Mouse (Mus musculus): Measurements from ENCODE around the gene Gria1. TPM values are rescaled to one million over a fixed set of nuclear protein-coding genes. Genes with fewer than 3 reads are reported as not detected.

Gene Gria1
- polyA plus RNA-seq, 1 experiment from 2014 or later, result 3.2 TPM

GRCm38 (mm10) chr11:57007790-57008189 is 3.4 kb upstream of the Gria1 start:
- H3K36me3 ChIP-seq (ENCODE audit: control insufficient read depth, insufficient read depth, low read length), result no peaks in the 10 kb centered on the region
- H3K9me3 ChIP-seq (ENCODE audit: control insufficient read depth, low read depth, low read length), result no peaks in the 10 kb centered on the region
- no peak overlapping the region for H3K4me3 ChIP-seq (ENCODE audit: low read depth, low read length)
- 63% methylated on average over 4 of the region's 4 CpGs for WGBS
- no peak overlapping the region for H3K27ac ChIP-seq (ENCODE audit: low read length)
- ATAC-seq (ENCODE audit: insufficient number of reproducible peaks, insufficient read depth, low FRiP score, low read depth), result no peak
- 0 out of 2 replicates have a peak, but pooled peaks cover 5% of the 10 kb centered on the region for H3K4me1 ChIP-seq (ENCODE audit: control insufficient read depth, insufficient read depth, low read length)
- H3K27me3 ChIP-seq (ENCODE audit: control insufficient read depth, insufficient read depth, low read length), result 0 out of 2 replicates have a peak, but pooled peaks cover 4% of the 10 kb centered on the region
- no peak overlapping the region for H3K9ac ChIP-seq (replicated peaks; ENCODE audit: low read depth, low read length)
- H3K4me2 ChIP-seq (replicated peaks; ENCODE audit: low read depth, low read length), result no peak overlapping the region

GRCm38 (mm10) chr11:57010611-57011010 is 576 bp upstream of the Gria1 start:
- H3K4me1 ChIP-seq (ENCODE audit: control insufficient read depth, insufficient read depth, low read length), result no peaks in the 10 kb centered on the region
- WGBS, result 77% methylated on average over 6 of the region's 6 CpGs

GRCm38 (mm10) chr11:57011691-57012039 is 478 bp downstream of the Gria1 start:
- 4% methylated on average over 11 of the region's 11 CpGs for WGBS
- 0 out of 2 replicates have a peak, but pooled peaks cover 4% of the 10 kb centered on the region for H3K27me3 ChIP-seq (ENCODE audit: control insufficient read depth, insufficient read depth, low read length)
- H3K9me3 ChIP-seq (ENCODE audit: control insufficient read depth, low read depth, low read length), result no peaks in the 10 kb centered on the region
- no peak overlapping the region for H3K27ac ChIP-seq (ENCODE audit: low read length)
- peak overlapping the region; percentile 11; the same call in 1 of the 2 replicates for H3K4me3 ChIP-seq (ENCODE audit: low read depth, low read length)
- no peaks in the 10 kb centered on the region for H3K36me3 ChIP-seq (ENCODE audit: control insufficient read depth, insufficient read depth, low read length)
- H3K9ac ChIP-seq (replicated peaks; ENCODE audit: low read depth, low read length), result no peak overlapping the region
- no peak for ATAC-seq (ENCODE audit: insufficient number of reproducible peaks, insufficient read depth, low FRiP score, low read depth)
- peak overlapping the region; percentile 33 for H3K4me2 ChIP-seq (replicated peaks; ENCODE audit: low read depth, low read length)
- H3K4me1 ChIP-seq (ENCODE audit: control insufficient read depth, insufficient read depth, low read length), result no peaks in the 10 kb centered on the region

More at GRCm38 (mm10) chr11:57010611-57011010, 576 bp upstream of the Gria1 start:
- ATAC-seq (ENCODE audit: insufficient number of reproducible peaks, insufficient read depth, low FRiP score, low read depth), result no peak
- Histone ChIP-seq H3K36me3 (ENCODE audit: control insufficient read depth, insufficient read depth, low read length) (no peaks in the 10 kb centered on the region), H3K27me3 (ENCODE audit: control insufficient read depth, insufficient read depth, low read length) (0 out of 2 replicates have a peak, but pooled peaks cover 4% of the 10 kb centered on the region), H3K4me2 (replicated peaks; ENCODE audit: low read depth, low read length) (no peak overlapping the region), H3K27ac (ENCODE audit: low read length) (no peak overlapping the region), H3K4me3 (ENCODE audit: low read depth, low read length) (no peak overlapping the region), H3K9me3 (ENCODE audit: control insufficient read depth, low read depth, low read length) (no peaks in the 10 kb centered on the region), H3K9ac (replicated peaks; ENCODE audit: low read depth, low read length) (no peak overlapping the region)

GRCm38 (mm10) chr11:57012287-57012921 is 1.2 kb downstream of the Gria1 start:
- ATAC-seq (ENCODE audit: insufficient number of reproducible peaks, insufficient read depth, low FRiP score, low read depth), result no peak
- no peak overlapping the region for H3K4me3 ChIP-seq (ENCODE audit: low read depth, low read length)
- H3K4me2 ChIP-seq (replicated peaks; ENCODE audit: low read depth, low read length), result peak overlapping the region; percentile 33
- H3K9ac ChIP-seq (replicated peaks; ENCODE audit: low read depth, low read length), result no peak overlapping the region
- 0 out of 2 replicates have a peak, but pooled peaks cover 4% of the 10 kb centered on the region for H3K27me3 ChIP-seq (ENCODE audit: control insufficient read depth, insufficient read depth, low read length)
- WGBS, result 30% methylated on average over 13 of the region's 13 CpGs
- H3K27ac ChIP-seq (ENCODE audit: low read length), result no peak overlapping the region
- H3K36me3 ChIP-seq (ENCODE audit: control insufficient read depth, insufficient read depth, low read length), result no peaks in the 10 kb centered on the region
- no peaks in the 10 kb centered on the region for H3K4me1 ChIP-seq (ENCODE audit: control insufficient read depth, insufficient read depth, low read length)
- no peaks in the 10 kb centered on the region for H3K9me3 ChIP-seq (ENCODE audit: control insufficient read depth, low read depth, low read length)

- H3K4me2 ChIP-seq (replicated peaks; ENCODE audit: low read depth, low read length), result no peak overlapping the region
- H3K27ac ChIP-seq (ENCODE audit: low read length), result no peak overlapping the region
- H3K9me3 ChIP-seq (ENCODE audit: control insufficient read depth, low read depth, low read length), result no peaks in the 10 kb centered on the region
- H3K4me3 ChIP-seq (ENCODE audit: low read depth, low read length), result no peak overlapping the region
- no peak overlapping the region for H3K9ac ChIP-seq (replicated peaks; ENCODE audit: low read depth, low read length)
- no peak for ATAC-seq (ENCODE audit: insufficient number of reproducible peaks, insufficient read depth, low FRiP score, low read depth)
- no peaks in the 10 kb centered on the region for H3K36me3 ChIP-seq (ENCODE audit: control insufficient read depth, insufficient read depth, low read length)
- 66% methylated on average over 9 of the region's 9 CpGs for WGBS
- H3K4me1 ChIP-seq (ENCODE audit: control insufficient read depth, insufficient read depth, low read length), result no peaks in the 10 kb centered on the region
- 0 out of 2 replicates have a peak, but pooled peaks cover 4% of the 10 kb centered on the region for H3K27me3 ChIP-seq (ENCODE audit: control insufficient read depth, insufficient read depth, low read length)
Observed at GRCm38 (mm10) chr11:57013464-57014190, 2.4 kb downstream of the Gria1 start.

- Histone ChIP-seq H3K4me3 (ENCODE audit: low read depth, low read length) (no peak overlapping the region), H3K27me3 (ENCODE audit: control insufficient read depth, insufficient read depth, low read length) (0 out of 2 replicates have a peak, but pooled peaks cover 4% of the 10 kb centered on the region), H3K27ac (ENCODE audit: low read length) (no peak overlapping the region), H3K9ac (replicated peaks; ENCODE audit: low read depth, low read length) (no peak overlapping the region), H3K9me3 (ENCODE audit: control insufficient read depth, low read depth, low read length) (no peaks in the 10 kb centered on the region), H3K36me3 (ENCODE audit: control insufficient read depth, insufficient read depth, low read length) (no peaks in the 10 kb centered on the region), H3K4me1 (ENCODE audit: control insufficient read depth, insufficient read depth, low read length) (no peaks in the 10 kb centered on the region), H3K4me2 (replicated peaks; ENCODE audit: low read depth, low read length) (no peak overlapping the region)
- no peak for ATAC-seq (ENCODE audit: insufficient number of reproducible peaks, insufficient read depth, low FRiP score, low read depth)
- WGBS, result 42% methylated on average over 6 of the region's 6 CpGs
Observed at GRCm38 (mm10) chr11:57014396-57014795, 3.2 kb downstream of the Gria1 start.

GRCm38 (mm10) chr11:57018536-57018935 is 7.3 kb downstream of the Gria1 start:
- no peak overlapping the region for H3K9ac ChIP-seq (replicated peaks; ENCODE audit: low read depth, low read length)
- H3K27me3 ChIP-seq (ENCODE audit: control insufficient read depth, insufficient read depth, low read length), result no peaks in the 10 kb centered on the region
- H3K4me2 ChIP-seq (replicated peaks; ENCODE audit: low read depth, low read length), result no peak overlapping the region
- H3K9me3 ChIP-seq (ENCODE audit: control insufficient read depth, low read depth, low read length), result no peaks in the 10 kb centered on the region
- WGBS, result 54% methylated on average over 4 of the region's 4 CpGs
- no peaks in the 10 kb centered on the region for H3K4me1 ChIP-seq (ENCODE audit: control insufficient read depth, insufficient read depth, low read length)
- no peak overlapping the region for H3K4me3 ChIP-seq (ENCODE audit: low read depth, low read length)
- H3K27ac ChIP-seq (ENCODE audit: low read length), result no peak overlapping the region
- H3K36me3 ChIP-seq (ENCODE audit: control insufficient read depth, insufficient read depth, low read length), result no peaks in the 10 kb centered on the region
- ATAC-seq (ENCODE audit: insufficient number of reproducible peaks, insufficient read depth, low FRiP score, low read depth), result no peak

GRCm38 (mm10) chr11:57022400-57022799 is 11.2 kb downstream of the Gria1 start:
- H3K27ac ChIP-seq (ENCODE audit: low read length), result no peak overlapping the region
- no peaks in the 10 kb centered on the region for H3K36me3 ChIP-seq (ENCODE audit: control insufficient read depth, insufficient read depth, low read length)
- WGBS, result 52% methylated on average over 4 of the region's 4 CpGs
- H3K4me3 ChIP-seq (ENCODE audit: low read depth, low read length), result no peak overlapping the region
- no peaks in the 10 kb centered on the region for H3K4me1 ChIP-seq (ENCODE audit: control insufficient read depth, insufficient read depth, low read length)
- H3K27me3 ChIP-seq (ENCODE audit: control insufficient read depth, insufficient read depth, low read length), result no peaks in the 10 kb centered on the region
- H3K9ac ChIP-seq (replicated peaks; ENCODE audit: low read depth, low read length), result no peak overlapping the region
- H3K4me2 ChIP-seq (replicated peaks; ENCODE audit: low read depth, low read length), result no peak overlapping the region
- no peaks in the 10 kb centered on the region for H3K9me3 ChIP-seq (ENCODE audit: control insufficient read depth, low read depth, low read length)
- no peak for ATAC-seq (ENCODE audit: insufficient number of reproducible peaks, insufficient read depth, low FRiP score, low read depth)

Measured in stomach, embryonic 14.5 days (tissue).